Mouse (Mus musculus) forebrain, postnatal 0 days (tissue): ENCODE results near the gene Exosc5. TPM values are rescaled to one million over a fixed set of nuclear protein-coding genes. Genes with fewer than 3 reads are reported as not detected.
A peak's percentile ranks its signal among the peaks of the same experiment; 100 is the strongest.

Source experiments
- ATAC-seq: fragments of 200-750 bp; cut with Nextera tagmentation; 2 replicates; pipeline ENCODE4 v1.8.0; 2017; ENCODE audit warnings: mild to moderate bottlenecking, moderate library complexity
- DNase-seq: peaks from one replicate; pipeline ENCODE4 v3.0.0-alpha.2; 2015
- H3K27ac ChIP-seq: fragments of 300-500 bp; sonication (generic); 2 replicates; pipeline ENCODE4 v1.5.1; 2014; ENCODE audit warnings: low read depth, mild to moderate bottlenecking, antibody characterized with exemption, low read length, moderate library complexity, mixed read lengths
- H3K27me3 ChIP-seq: fragments of 300-500 bp; sonication (generic); 2 replicates; pipeline ENCODE4 v1.6.1; 2014; ENCODE audit warnings: mild to moderate bottlenecking, low read length, mixed read lengths; ENCODE audit not compliant: insufficient read depth
- H3K36me3 ChIP-seq: fragments of 300-500 bp; sonication (generic); 2 replicates; pipeline ENCODE4 v1.6.1; 2014; ENCODE audit warnings: mild to moderate bottlenecking, moderate library complexity; ENCODE audit not compliant: insufficient read depth
- H3K4me1 ChIP-seq: fragments of 300-500 bp; sonication (generic); 2 replicates; pipeline ENCODE4 v1.6.1; 2014; ENCODE audit warnings: antibody characterized with exemption; ENCODE audit not compliant: insufficient read depth
- H3K4me2 ChIP-seq: fragments of 300-500 bp; sonication (generic); 2 replicates; pipeline ENCODE4 v1.6.1; 2014; ENCODE audit warnings: low read depth, mild to moderate bottlenecking, moderate library complexity
- H3K4me3 ChIP-seq: fragments of 300-500 bp; sonication (generic); 2 replicates; pipeline ENCODE4 v1.5.1; 2014; ENCODE audit warnings: low read depth, low read length, mixed read lengths
- H3K9ac ChIP-seq: fragments of 300-500 bp; sonication (generic); 2 replicates; pipeline ENCODE4 v1.6.1; 2014; ENCODE audit warnings: mild to moderate bottlenecking
- H3K9me3 ChIP-seq: fragments of 300-500 bp; sonication (generic); 2 replicates; pipeline ENCODE4 v1.6.1; 2016; ENCODE audit warnings: low read length
- CTCF ChIP-seq: sonication (generic); IDR thresholded peaks from 2 replicates; pipeline ENCODE4 v1.5.1; 2016; ENCODE audit warnings: antibody characterized with exemption, control low read depth, low read depth
- WGBS: fragments of 180-500 bp; shearing (Covaris S2); extraction: QIAGEN DNeasy Blood & Tissue Kit; methylation state at CpG from one replicate; pipeline ENCODE4 v1.1.7; 2014; 5-methylcytosine and 5-hydroxymethylcytosine counted together
- polyA plus RNA-seq: library from polyadenylated mRNA; unstranded; fragments of >200 nt; fragmentation: Nextera tagmentation; extraction: Ambion mirVana; gene quantifications from 2 replicates; pipeline ENCODE4 v1.2.1, GENCODE M21; 2015
- total RNA-seq: library from RNA; depleted of rRNA; stranded (reverse); fragments of >200 nt; gene quantifications from 2 replicates; pipeline ENCODE4 v1.2.3, GENCODE M21; 2014

Exosc5 gene
- total and polyA plus RNA-seq, 2 experiments from 2014 or later, result 22.9 to 35.2 TPM

GRCm38 (mm10) chr7:25694104-25694503 lies 35.1 kb downstream of the Exosc5 start:
- TF ChIP-seq CTCF, result no peak
- Histone ChIP-seq H3K4me1 (no peaks in the 10 kb centered on the region), H3K27me3 (peaks cover 20% of the 10 kb centered on the region), H3K4me2 (no peak overlapping the region), H3K9me3 (no peaks in the 10 kb centered on the region), H3K9ac (no peak overlapping the region), H3K27ac (no peak overlapping the region), H3K36me3 (no peaks in the 10 kb centered on the region), H3K4me3 (no peak overlapping the region)
- 44% methylated on average over 8 of the region's 8 CpGs for WGBS
- ATAC-seq (peak; percentile 55), DNase-seq (no peak)

- Histone ChIP-seq H3K4me1 (no peaks in the 10 kb centered on the region), H3K36me3 (no peaks in the 10 kb centered on the region), H3K4me2 (no peak overlapping the region), H3K9me3 (no peaks in the 10 kb centered on the region), H3K9ac (no peak overlapping the region), H3K27me3 (no peaks in the 10 kb centered on the region), H3K27ac (no peak overlapping the region), H3K4me3 (no peak overlapping the region)
- no peak for ATAC-seq
- TF ChIP-seq CTCF, result no peak
- 57% methylated on average over 13 of the region's 13 CpGs for WGBS
- no peak for DNase-seq
These were observed 40.9 kb downstream of the Exosc5 start for GRCm38 (mm10) chr7:25699851-25700250.

GRCm38 (mm10) chr7:25700732-25701131 lies 41.8 kb downstream of the Exosc5 start:
- no peak overlapping the region for H3K4me2 ChIP-seq
- no peak for ATAC-seq
- 0 out of 2 replicates have a peak, but pooled peaks cover 2% of the 10 kb centered on the region for H3K4me1 ChIP-seq
- TF ChIP-seq CTCF, result no peak
- no peaks in the 10 kb centered on the region for H3K27me3 ChIP-seq
- H3K9me3 ChIP-seq, result no peaks in the 10 kb centered on the region
- no peak overlapping the region for H3K27ac ChIP-seq
- 75% methylated on average over 12 of the region's 12 CpGs for WGBS
- H3K36me3 ChIP-seq, result no peaks in the 10 kb centered on the region
- no peak for DNase-seq
- H3K4me3 ChIP-seq, result no peak overlapping the region
- H3K9ac ChIP-seq, result no peak overlapping the region

GRCm38 (mm10) chr7:25702350-25702749 lies 43.4 kb downstream of the Exosc5 start:
- H3K27me3 ChIP-seq, result no peaks in the 10 kb centered on the region
- ATAC-seq, result no peak
- no peak overlapping the region for H3K4me3 ChIP-seq
- H3K9me3 ChIP-seq, result no peaks in the 10 kb centered on the region
- DNase-seq, result no peak
- peak; percentile 27; the same call in 1 of the 2 replicates for TF ChIP-seq CTCF
- H3K4me2 ChIP-seq, result no peak overlapping the region
- H3K27ac ChIP-seq, result no peak overlapping the region
- H3K36me3 ChIP-seq, result no peaks in the 10 kb centered on the region
- 90% methylated on average over 2 of the region's 2 CpGs for WGBS
- no peak overlapping the region for H3K9ac ChIP-seq
- 0 out of 2 replicates have a peak, but pooled peaks cover 2% of the 10 kb centered on the region for H3K4me1 ChIP-seq

GRCm38 (mm10) chr7:25703793-25704494 lies 45.0 kb downstream of the Exosc5 start:
- Histone ChIP-seq H3K4me1 (0 out of 2 replicates have a peak, but pooled peaks cover 2% of the 10 kb centered on the region), H3K27me3 (no peaks in the 10 kb centered on the region), H3K4me3 (peak overlapping the region; percentile 33; the same call in 1 of the 2 replicates), H3K4me2 (peak overlapping the region; percentile 76), H3K9ac (no peak overlapping the region), H3K9me3 (no peaks in the 10 kb centered on the region), H3K27ac (no peak overlapping the region), H3K36me3 (no peaks in the 10 kb centered on the region)
- ATAC-seq, result peak; percentile 25
- WGBS, result 18% methylated on average over 10 of the region's 10 CpGs
- DNase-seq, result no peak
- TF ChIP-seq CTCF, result no peak

- H3K4me1 ChIP-seq, result 0 out of 2 replicates have a peak, but pooled peaks cover 2% of the 10 kb centered on the region
- H3K27me3 ChIP-seq, result no peaks in the 10 kb centered on the region
- ATAC-seq (peak; percentile 44), DNase-seq (no peak)
- H3K9ac ChIP-seq, result peak overlapping the region; percentile 28
- no peaks in the 10 kb centered on the region for H3K36me3 ChIP-seq
- no peak overlapping the region for H3K27ac ChIP-seq
- peak overlapping the region; percentile 33 for H3K4me3 ChIP-seq
- peak overlapping the region; percentile 76 for H3K4me2 ChIP-seq
- 2% methylated on average over 37 of the region's 37 CpGs for WGBS
- H3K9me3 ChIP-seq, result no peaks in the 10 kb centered on the region
- peak; percentile 15; the same call in 1 of the 2 replicates for TF ChIP-seq CTCF
These were observed 45.9 kb downstream of the Exosc5 start for GRCm38 (mm10) chr7:25704716-25705364.

- Histone ChIP-seq H3K27me3 (no peaks in the 10 kb centered on the region), H3K36me3 (no peaks in the 10 kb centered on the region), H3K4me1 (0 out of 2 replicates have a peak, but pooled peaks cover 2% of the 10 kb centered on the region), H3K4me3 (no peak overlapping the region), H3K9me3 (no peaks in the 10 kb centered on the region), H3K9ac (no peak overlapping the region), H3K27ac (no peak overlapping the region), H3K4me2 (no peak overlapping the region)
- WGBS, result 56% methylated on average over 6 of the region's 6 CpGs
- DNase-seq (no peak), ATAC-seq (peak; percentile 51)
- TF ChIP-seq CTCF, result no peak
These were observed 46.9 kb downstream of the Exosc5 start for GRCm38 (mm10) chr7:25705801-25706251.
